Mouse (Mus musculus): ENCODE measurements around the gene Ust.

- TF ChIP-seq CTCF (IDR thresholded peaks at IDR 0.05; ENCODE audit: low read depth, low read length), result no peak
- no peak for TF ChIP-seq GATA1 (IDR thresholded peaks at IDR 0.05; ENCODE audit: borderline replicate concordance, low read length)
- no peak for TF ChIP-seq TAL1 (conservative IDR thresholded peaks at IDR 0.05; ENCODE audit: low read depth, low read length)
- TF ChIP-seq POLR2AphosphoS5 (IDR thresholded peaks at IDR 0.05; ENCODE audit: insufficient replicate concordance, low read depth, low read length), result no peak
- TF ChIP-seq GATA2 (IDR thresholded peaks at IDR 0.05; ENCODE audit: borderline replicate concordance, low read depth, low read length), result no peak
Measured at GRCm38 (mm10) chr10:8199816-8200215, 318.8 kb downstream of the Ust start.

Data from G1E (cell line).